Mouse (Mus musculus) inflammation-experienced regulatory T-cells, adult 6 months (primary cell): ENCODE data around the gene Unc13b. TPM values are rescaled to one million over a fixed set of nuclear protein-coding genes. Genes with fewer than 3 reads are reported as not detected.

ENCODE experiments used
- polyA plus RNA-seq, 3 experiments: library from polyadenylated mRNA; unstranded; fragments of 100-300 nt; shearing (Covaris generic); gene quantifications; one replicate each; pipeline ENCODE4 v1.2.1; 2017

The Unc13b gene
- polyA plus RNA-seq, 3 experiments from 2014 or later: 0.23 to 0.38 TPM; not detected in 1

Other genes starting within 250 kb of the Unc13b start
- gene Fam205a1, start 205.1 kb upstream of the Unc13b start, polyA plus RNA-seq: not detected
- gene Gm12394, start 202.2 kb upstream of the Unc13b start, polyA plus RNA-seq: not detected
- gene Fam205c, start 184.7 kb upstream of the Unc13b start, polyA plus RNA-seq: not detected
- not detected for gene Phf24, start 142.3 kb upstream of the Unc13b start, polyA plus RNA-seq
- 1 to 10 TPM; 2.1 to 5.3 (median 2.3) TPM for gene Dnajb5, start 109.1 kb upstream of the Unc13b start, polyA plus RNA-seq
- gene 1700022I11Rik, start 89.3 kb upstream of the Unc13b start, polyA plus RNA-seq: 1 to 10 TPM in 1 of 3 experiments, under 1 TPM in 1, not detected in 1; 0.35 to 1.1 TPM
- gene Vcp, start 58.4 kb upstream of the Unc13b start, polyA plus RNA-seq: 100 to 1,000 TPM; 144 to 162 (median 154) TPM
- gene Fancg, start 48.4 kb upstream of the Unc13b start, polyA plus RNA-seq: 10 to 100 TPM; 22.9 to 41.7 (median 31.8) TPM
- gene Pigo, start 33.1 kb upstream of the Unc13b start, polyA plus RNA-seq: 10 to 100 TPM; 10.5 to 22.3 (median 12.0) TPM
- 100 to 1,000 TPM; 138 to 146 (median 139) TPM for gene Stoml2, start 27.2 kb upstream of the Unc13b start, polyA plus RNA-seq
- gene Fam214b, start 12.7 kb upstream of the Unc13b start, polyA plus RNA-seq: 1 to 10 TPM; 2.4 to 2.9 (median 2.6) TPM
- not detected for gene Atp8b5, start 208.2 kb downstream of the Unc13b start, polyA plus RNA-seq